Mouse (Mus musculus): ENCODE measurements around the gene Cdkal1.
A peak's percentile ranks its signal among the peaks of the same experiment; 100 is the strongest.

Gene Cdkal1

DNA sequence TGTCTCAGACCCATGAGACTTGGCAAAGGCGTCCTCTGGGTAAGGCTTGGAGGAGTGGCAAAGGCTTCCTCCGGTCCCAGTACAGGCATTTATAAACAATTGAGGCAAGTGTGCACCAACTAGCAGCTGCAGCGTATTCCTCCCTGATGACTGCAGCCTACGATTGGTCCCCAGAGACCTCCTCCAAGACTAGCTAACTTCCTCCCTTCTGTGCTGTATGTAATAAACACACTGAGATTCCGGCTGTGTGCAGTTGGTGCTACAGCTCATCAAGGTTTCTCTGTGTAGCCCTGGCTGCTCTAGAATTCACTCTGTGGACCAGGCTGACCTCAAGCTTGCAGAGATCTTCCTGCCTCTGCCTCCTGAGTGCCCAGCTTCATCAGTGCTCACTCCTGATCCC lies 630.7 kb downstream of the Cdkal1 start:
- TF ChIP-seq POU5F1 (IDR thresholded peaks at IDR 0.05; ENCODE audit: borderline replicate concordance, low read length), result no peak
- no peak for TF ChIP-seq NANOG (IDR thresholded peaks at IDR 0.05; ENCODE audit: borderline replicate concordance, low read length)
- TF ChIP-seq CTCF (conservative IDR thresholded peaks at IDR 0.05; ENCODE audit: low read length), result no peak
- Histone ChIP-seq H3K4me3 (replicated peaks; ENCODE audit: low read length) (no peak overlapping the region), H3K4me1 (replicated peaks; ENCODE audit: low read depth, low read length) (no peaks in the 10 kb centered on the region), H3K9me3 (ENCODE audit: low read length) (peaks cover under 1% of the 10 kb centered on the region; the same call in 1 of the 2 replicates), H3K36me3 (ENCODE audit: insufficient read depth, low read length) (no peaks in the 10 kb centered on the region), H3K27me3 (ENCODE audit: insufficient read depth, low read length) (peaks cover 3% of the 10 kb centered on the region; the same call in 1 of the 2 replicates)

DNA sequence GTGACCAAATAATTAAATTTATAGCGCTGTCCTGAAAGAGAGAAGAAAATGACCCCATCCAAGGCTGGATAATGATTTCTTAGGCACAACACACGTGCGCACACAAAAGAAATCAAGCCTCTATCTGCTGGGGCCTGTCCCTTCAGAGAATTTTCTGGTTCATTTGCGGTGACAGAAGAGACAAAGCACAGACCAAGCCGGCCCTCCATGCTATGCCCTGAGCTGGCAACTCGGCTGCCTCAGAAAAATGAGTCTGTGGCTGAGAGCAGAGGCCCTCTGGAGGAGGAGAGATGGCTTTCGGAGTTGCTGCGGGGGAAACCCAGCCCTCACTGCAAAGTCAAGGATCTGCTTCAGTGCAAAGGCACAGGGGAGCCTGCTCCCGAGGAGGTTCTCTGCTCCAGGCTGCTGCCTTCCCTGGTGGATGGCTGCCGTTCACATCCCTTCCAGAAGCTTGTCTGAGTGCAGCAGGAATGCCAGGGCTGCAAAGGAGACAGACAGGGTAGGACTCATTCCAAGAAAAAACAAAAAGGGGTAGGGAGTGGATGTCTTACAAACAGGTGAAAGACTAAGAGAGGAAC lies 633.1 kb downstream of the Cdkal1 start:
- Histone ChIP-seq H3K27me3 (ENCODE audit: insufficient read depth, low read length) (peaks cover 3% of the 10 kb centered on the region; the same call in 1 of the 2 replicates), H3K4me1 (replicated peaks; ENCODE audit: low read depth, low read length) (no peaks in the 10 kb centered on the region), H3K4me3 (replicated peaks; ENCODE audit: low read length) (no peak overlapping the region), H3K9me3 (ENCODE audit: low read length) (peaks cover 4% of the 10 kb centered on the region; the same call in 1 of the 2 replicates), H3K36me3 (ENCODE audit: insufficient read depth, low read length) (no peaks in the 10 kb centered on the region)
- TF ChIP-seq NANOG (IDR thresholded peaks at IDR 0.05; ENCODE audit: borderline replicate concordance, low read length) (no peak), CTCF (conservative IDR thresholded peaks at IDR 0.05; ENCODE audit: low read length) (no peak), POU5F1 (IDR thresholded peaks at IDR 0.05; ENCODE audit: borderline replicate concordance, low read length) (no peak)

DNA sequence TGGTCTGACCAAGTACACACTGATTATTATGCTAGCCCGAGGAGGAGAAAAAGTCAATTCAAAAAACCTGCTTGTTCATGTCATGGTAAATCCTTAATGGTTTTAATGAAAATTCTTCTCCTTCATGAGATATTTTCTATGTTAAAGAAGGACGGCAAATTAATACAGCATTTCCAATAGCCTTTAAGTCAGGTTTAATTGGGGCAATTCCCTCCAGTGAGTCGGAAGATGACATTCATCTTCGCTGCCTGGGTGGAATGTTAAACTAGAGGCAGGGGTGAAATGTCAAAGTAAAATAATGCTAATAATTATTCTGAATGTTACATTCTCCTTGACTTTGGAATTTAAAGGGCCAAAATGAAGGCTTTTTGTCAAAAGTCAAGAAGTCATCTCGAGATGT lies 633.8 kb downstream of the Cdkal1 start:
- peaks cover 1% of the 10 kb centered on the region; the same call in 1 of the 2 replicates for H3K27me3 ChIP-seq (ENCODE audit: insufficient read depth, low read length)
- no peaks in the 10 kb centered on the region for H3K36me3 ChIP-seq (ENCODE audit: insufficient read depth, low read length)
- no peaks in the 10 kb centered on the region for H3K4me1 ChIP-seq (replicated peaks; ENCODE audit: low read depth, low read length)
- TF ChIP-seq NANOG (IDR thresholded peaks at IDR 0.05; ENCODE audit: borderline replicate concordance, low read length), result no peak
- TF ChIP-seq POU5F1 (IDR thresholded peaks at IDR 0.05; ENCODE audit: borderline replicate concordance, low read length), result no peak
- TF ChIP-seq CTCF (conservative IDR thresholded peaks at IDR 0.05; ENCODE audit: low read length), result no peak
- H3K9me3 ChIP-seq (ENCODE audit: low read length), result peaks cover 4% of the 10 kb centered on the region; the same call in 1 of the 2 replicates
- no peak overlapping the region for H3K4me3 ChIP-seq (replicated peaks; ENCODE audit: low read length)

DNA sequence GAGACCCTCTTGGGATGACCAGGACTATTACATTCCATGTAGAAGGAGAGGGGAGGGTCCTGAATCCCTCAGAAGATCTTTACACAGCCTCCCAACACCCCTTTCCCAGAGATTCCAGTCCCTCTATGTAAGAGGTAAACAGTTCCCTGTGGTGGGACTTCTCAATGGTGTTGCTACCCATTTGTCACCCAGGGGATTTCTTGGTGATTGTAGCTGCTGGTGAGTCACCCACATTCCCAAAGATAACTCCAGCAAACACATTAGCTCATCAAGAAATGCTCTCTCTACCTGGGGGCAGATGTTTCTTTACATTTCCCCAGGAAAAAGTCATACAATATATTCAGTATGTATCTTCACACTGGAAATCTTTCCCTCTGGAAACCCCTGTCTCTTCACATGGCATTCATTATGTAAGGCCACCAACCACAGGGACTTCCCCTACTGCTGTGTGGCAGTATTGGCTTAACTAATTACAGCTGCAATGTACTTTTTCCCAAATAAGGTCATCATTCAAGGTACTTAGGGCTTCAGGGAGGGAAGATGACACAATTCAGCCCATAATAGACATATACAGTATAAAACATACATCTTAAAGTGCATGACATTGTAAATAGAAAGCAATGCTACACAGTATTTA lies 636.8 kb downstream of the Cdkal1 start:
- H3K4me1 ChIP-seq (replicated peaks; ENCODE audit: low read depth, low read length), result no peaks in the 10 kb centered on the region
- no peaks in the 10 kb centered on the region for H3K27me3 ChIP-seq (ENCODE audit: insufficient read depth, low read length)
- no peak overlapping the region for H3K4me3 ChIP-seq (replicated peaks; ENCODE audit: low read length)
- peaks cover 4% of the 10 kb centered on the region; the same call in 1 of the 2 replicates for H3K9me3 ChIP-seq (ENCODE audit: low read length)
- no peaks in the 10 kb centered on the region for H3K36me3 ChIP-seq (ENCODE audit: insufficient read depth, low read length)
- TF ChIP-seq CTCF (conservative IDR thresholded peaks at IDR 0.05; ENCODE audit: low read length) (no peak), POU5F1 (IDR thresholded peaks at IDR 0.05; ENCODE audit: borderline replicate concordance, low read length) (no peak)

DNA sequence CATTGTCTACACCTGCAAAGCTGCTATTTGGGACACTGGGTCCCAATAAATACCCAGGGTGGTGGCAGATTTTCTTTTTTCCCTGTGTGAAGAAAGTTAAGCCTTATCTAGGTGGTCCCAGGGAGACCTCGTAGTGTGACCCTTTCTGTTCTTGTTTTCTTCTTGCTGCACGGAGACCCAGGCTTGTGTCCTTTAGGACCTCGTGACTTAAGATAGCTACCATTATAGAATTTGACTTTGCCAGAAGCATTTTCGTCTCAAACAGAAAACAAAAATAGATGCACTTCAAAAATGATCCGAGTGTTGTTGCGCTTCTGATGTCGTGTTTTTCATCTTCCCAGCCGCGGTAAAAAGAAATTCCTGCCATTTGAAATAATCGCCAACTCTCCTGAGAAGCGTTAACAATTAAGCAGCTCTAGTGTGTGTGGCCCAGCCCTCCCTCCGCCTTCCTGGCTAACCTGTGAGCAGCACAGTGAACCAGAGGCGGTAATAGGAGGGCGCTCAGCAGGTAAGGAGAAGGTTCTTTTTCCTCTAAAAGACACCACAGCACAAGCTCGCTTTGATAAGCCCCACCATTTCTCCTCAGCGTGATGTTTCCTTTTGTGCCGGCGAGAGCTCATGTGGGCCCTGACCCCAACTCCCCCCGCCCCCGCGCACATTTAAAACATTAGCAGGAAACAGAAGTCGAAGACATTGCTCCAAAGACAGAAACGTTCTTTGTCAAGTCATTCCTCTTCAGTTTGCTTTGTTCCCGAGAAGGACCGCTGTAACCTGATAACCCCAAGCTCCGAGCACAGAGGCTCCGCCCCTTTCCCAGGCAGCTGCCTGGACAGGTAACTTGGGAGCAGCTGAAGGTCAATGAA lies 645.1 kb downstream of the Cdkal1 start:
- Histone ChIP-seq H3K4me3 (replicated peaks; ENCODE audit: low read length) (peak overlapping the region; percentile 60), H3K9me3 (ENCODE audit: low read length) (peaks cover 14% of the 10 kb centered on the region), H3K36me3 (ENCODE audit: insufficient read depth, low read length) (no peaks in the 10 kb centered on the region), H3K4me1 (replicated peaks; ENCODE audit: low read depth, low read length) (peaks cover 19% of the 10 kb centered on the region), H3K27me3 (ENCODE audit: insufficient read depth, low read length) (peaks cover 9% of the 10 kb centered on the region; the same call in 1 of the 2 replicates)
- TF ChIP-seq CTCF (conservative IDR thresholded peaks at IDR 0.05; ENCODE audit: low read length), result no peak
- peak; percentile 27; the same call in 1 of the 2 replicates for TF ChIP-seq NANOG (IDR thresholded peaks at IDR 0.05; ENCODE audit: borderline replicate concordance, low read length)
- TF ChIP-seq POU5F1 (IDR thresholded peaks at IDR 0.05; ENCODE audit: borderline replicate concordance, low read length), result no peak

DNA sequence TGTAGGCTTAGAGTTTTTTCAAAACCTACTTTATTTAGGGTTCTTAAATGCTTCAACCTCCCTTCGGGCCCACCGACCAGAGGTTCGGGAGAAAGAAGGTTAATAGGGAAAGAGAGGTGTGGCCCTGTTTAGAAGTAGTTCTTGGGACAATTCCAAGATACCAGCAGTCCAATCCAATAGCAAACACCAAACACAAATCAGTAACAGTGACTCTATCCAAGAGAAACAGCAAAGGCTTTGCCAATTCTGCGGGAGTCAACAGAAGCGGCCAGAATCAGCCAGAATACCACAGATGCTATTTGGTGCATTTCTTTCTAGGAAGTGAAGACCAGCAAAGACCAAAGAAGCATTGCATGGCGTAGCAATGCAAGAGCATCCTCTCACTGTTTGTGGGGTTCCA lies 646.7 kb downstream of the Cdkal1 start:
- Histone ChIP-seq H3K27me3 (ENCODE audit: insufficient read depth, low read length) (peaks cover 9% of the 10 kb centered on the region; the same call in 1 of the 2 replicates), H3K36me3 (ENCODE audit: insufficient read depth, low read length) (no peaks in the 10 kb centered on the region), H3K4me1 (replicated peaks; ENCODE audit: low read depth, low read length) (peaks cover 19% of the 10 kb centered on the region), H3K9me3 (ENCODE audit: low read length) (peaks cover 14% of the 10 kb centered on the region), H3K4me3 (replicated peaks; ENCODE audit: low read length) (no peak overlapping the region)
- TF ChIP-seq NANOG (IDR thresholded peaks at IDR 0.05; ENCODE audit: borderline replicate concordance, low read length), result no peak
- no peak for TF ChIP-seq CTCF (conservative IDR thresholded peaks at IDR 0.05; ENCODE audit: low read length)
- TF ChIP-seq POU5F1 (IDR thresholded peaks at IDR 0.05; ENCODE audit: borderline replicate concordance, low read length), result no peak

DNA sequence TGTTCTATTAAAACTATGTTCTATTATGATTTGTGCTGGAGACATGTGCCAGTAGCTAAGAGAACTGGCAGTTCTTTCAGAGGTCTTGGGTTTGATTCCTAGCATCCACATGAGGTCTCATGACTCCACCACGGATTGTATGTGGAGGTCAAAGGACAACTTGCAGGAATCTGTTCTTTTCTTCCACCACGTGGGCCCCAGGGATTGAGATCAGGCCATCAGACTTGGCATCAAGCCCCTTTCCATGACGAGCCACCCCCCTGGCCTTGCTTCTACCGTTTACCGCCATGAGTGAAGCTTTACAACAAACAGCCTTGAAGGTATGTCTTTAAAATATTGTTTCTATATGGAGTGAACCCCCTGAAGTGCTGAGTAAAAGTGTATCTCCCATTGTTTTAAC lies 651.6 kb downstream of the Cdkal1 start:
- TF ChIP-seq POU5F1 (IDR thresholded peaks at IDR 0.05; ENCODE audit: borderline replicate concordance, low read length) (no peak), CTCF (conservative IDR thresholded peaks at IDR 0.05; ENCODE audit: low read length) (no peak), NANOG (IDR thresholded peaks at IDR 0.05; ENCODE audit: borderline replicate concordance, low read length) (no peak)
- Histone ChIP-seq H3K36me3 (ENCODE audit: insufficient read depth, low read length) (no peaks in the 10 kb centered on the region), H3K4me3 (replicated peaks; ENCODE audit: low read length) (no peak overlapping the region), H3K27me3 (ENCODE audit: insufficient read depth, low read length) (peaks cover 2% of the 10 kb centered on the region; the same call in 1 of the 2 replicates), H3K9me3 (ENCODE audit: low read length) (peaks cover 14% of the 10 kb centered on the region), H3K4me1 (replicated peaks; ENCODE audit: low read depth, low read length) (peaks cover 11% of the 10 kb centered on the region)

DNA sequence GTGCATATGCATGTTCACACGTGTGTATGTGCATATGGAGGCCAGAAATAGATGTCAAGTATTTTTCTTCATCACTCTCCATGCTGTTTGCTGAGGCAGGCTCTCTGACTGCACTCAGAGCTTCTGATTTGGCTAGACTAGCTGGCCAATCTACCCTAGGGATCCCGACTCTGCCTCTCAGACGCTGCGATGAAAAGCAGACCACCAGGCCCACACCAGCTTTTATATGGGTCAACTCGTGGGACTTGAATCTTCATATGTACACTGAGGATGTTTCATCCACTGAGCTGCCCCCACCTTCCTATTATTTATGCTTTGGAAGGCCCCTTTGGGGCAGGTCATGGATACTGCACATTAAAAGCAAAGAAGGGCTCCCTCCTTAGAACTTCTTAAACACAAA lies 652.0 kb downstream of the Cdkal1 start:
- TF ChIP-seq NANOG (IDR thresholded peaks at IDR 0.05; ENCODE audit: borderline replicate concordance, low read length), result no peak
- TF ChIP-seq POU5F1 (IDR thresholded peaks at IDR 0.05; ENCODE audit: borderline replicate concordance, low read length), result no peak
- no peak for TF ChIP-seq CTCF (conservative IDR thresholded peaks at IDR 0.05; ENCODE audit: low read length)
- Histone ChIP-seq H3K27me3 (ENCODE audit: insufficient read depth, low read length) (no peaks in the 10 kb centered on the region; the same call in 1 of the 2 replicates), H3K4me3 (replicated peaks; ENCODE audit: low read length) (no peak overlapping the region), H3K36me3 (ENCODE audit: insufficient read depth, low read length) (no peaks in the 10 kb centered on the region), H3K4me1 (replicated peaks; ENCODE audit: low read depth, low read length) (peaks cover 12% of the 10 kb centered on the region), H3K9me3 (ENCODE audit: low read length) (peaks cover 11% of the 10 kb centered on the region)

Data from E14TG2a.4 (cell line).